Mouse (Mus musculus): ENCODE data around the gene Thoc6.

DNA sequence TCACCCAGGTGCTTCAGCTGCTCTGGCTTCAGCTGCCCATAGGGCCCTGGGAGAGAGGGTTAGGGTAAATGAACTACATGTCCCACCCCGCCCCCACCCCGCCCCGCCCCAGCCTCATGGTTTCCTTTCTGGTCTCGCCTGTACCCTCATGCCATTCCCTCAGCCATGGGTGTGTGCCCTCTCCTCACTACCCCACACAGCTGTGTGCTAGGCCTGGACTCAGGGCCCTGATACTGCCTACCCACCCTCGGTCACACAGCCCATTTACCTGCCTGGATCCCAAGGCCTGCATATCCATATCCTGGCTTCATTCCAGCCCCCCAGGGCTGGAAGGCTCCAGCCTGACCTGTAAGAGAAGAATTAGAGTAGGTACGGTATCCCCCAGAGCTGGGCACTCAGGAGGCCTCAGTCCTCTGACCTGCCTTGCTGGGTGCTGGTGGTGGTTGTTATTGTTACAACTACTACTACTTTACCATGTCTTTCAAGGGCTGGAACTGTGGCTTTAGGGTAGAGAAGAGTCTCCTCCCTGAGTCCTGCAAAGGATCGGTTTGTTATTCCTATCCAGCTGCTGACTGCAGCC is 31.9 kb upstream of the Thoc6 start:
- TF ChIP-seq POLR2A (IDR thresholded peaks at IDR 0.05; ENCODE audit: extremely low read depth, insufficient read depth, low read length) (no peak), CTCF (IDR thresholded peaks at IDR 0.05; ENCODE audit: low read depth, low read length) (no peak)
